Mouse (Mus musculus): ENCODE data around the gene Uty. TPM values are rescaled to one million over a fixed set of nuclear protein-coding genes. Genes with fewer than 3 reads are reported as not detected.

The Uty gene
- total and polyA plus RNA-seq, 3 experiments, result 7.4 to 115 (median 21.4) TPM

GRCm38 (mm10) chrY:1244421-1244820 is 1.1 kb downstream of the Uty start:
- peaks cover 2 to 5% of the 10 kb centered on the region in 2 experiments; a peak in 2 of 4 replicates for H3K4me1 ChIP-seq (ENCODE audit: control insufficient read depth in 1 of 2, insufficient read depth in 2 of 2, low read length in 2 of 2)
- no peak for TF ChIP-seq USF2 (IDR thresholded peaks at IDR 0.05; ENCODE audit: borderline replicate concordance in 1 of 2, insufficient read depth in 1 of 2, low read depth in 1 of 2, low read length in 2 of 2)
- no peak for TF ChIP-seq TAL1 (IDR thresholded peaks at IDR 0.05; ENCODE audit: low read length)
- no peak for TF ChIP-seq MYB (IDR thresholded peaks at IDR 0.05; ENCODE audit: low read depth, low read length)
- no peak for TF ChIP-seq GATA1 (IDR thresholded peaks at IDR 0.05; ENCODE audit: low read depth, low read length)
- peak; percentile 61 for DNase-seq (ENCODE audit: low read depth, low spot score)
- H3K36me3 ChIP-seq (ENCODE audit: control insufficient read depth in 1 of 2, insufficient read depth in 2 of 2, low read length in 2 of 2), result peaks cover 7 to 17% of the 10 kb centered on the region in 2 experiments; a peak in 3 of 4 replicates
- H3K9ac ChIP-seq (ENCODE audit: control insufficient read depth, low read depth, low read length, poor library complexity, severe bottlenecking), result peak overlapping the region; percentile 93
- peak overlapping the region; percentile 98 for H3K27ac ChIP-seq (ENCODE audit: control insufficient read depth, low read depth, low read length)
- H3K9me3 ChIP-seq (replicated peaks; ENCODE audit: insufficient read depth, low read length), result no peaks in the 10 kb centered on the region
- no peaks in the 10 kb centered on the region for H3K27me3 ChIP-seq (ENCODE audit: control insufficient read depth in 1 of 2, insufficient read depth in 2 of 2, low read length in 2 of 2)
- H3K4me3 ChIP-seq (ENCODE audit: control insufficient read depth in 1 of 2, insufficient read depth in 1 of 2, low read depth in 2 of 2, low read length in 2 of 2), result peak overlapping the region; percentile 89 to 95
- H3K79me2 ChIP-seq (ENCODE audit: control insufficient read depth, insufficient read depth, low read length, poor library complexity), result peaks cover 21% of the 10 kb centered on the region

DNA sequence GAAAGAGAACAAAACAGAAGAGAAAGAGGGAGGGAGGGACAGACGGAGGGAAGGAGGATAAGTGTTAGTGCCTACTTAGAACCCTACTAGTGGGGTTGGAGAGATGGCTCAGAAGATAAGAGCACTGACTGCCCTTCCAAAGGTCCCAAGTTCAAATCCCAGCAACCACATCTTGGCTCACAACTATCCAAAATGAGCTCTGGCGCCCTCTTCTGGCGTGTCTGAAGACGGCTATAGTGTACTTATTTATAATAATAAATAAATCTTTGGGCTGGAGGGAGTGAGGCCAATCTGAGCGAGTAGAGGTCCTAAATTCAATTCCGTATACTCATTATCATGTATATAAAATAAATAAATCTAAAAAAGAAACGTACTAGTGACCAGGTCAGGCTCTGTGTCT is 25.6 kb downstream of the Uty start:
- TF ChIP-seq TAL1 (IDR thresholded peaks at IDR 0.05; ENCODE audit: low read length), result no peak
- no peak for TF ChIP-seq POLR2AphosphoS2 (IDR thresholded peaks at IDR 0.05; ENCODE audit: low read length)
- Histone ChIP-seq H3K27me3 (ENCODE audit: control insufficient read depth in 1 of 2, insufficient read depth in 2 of 2, low read length in 2 of 2) (no peaks in the 10 kb centered on the region), H3K79me2 (ENCODE audit: control insufficient read depth, insufficient read depth, low read length, poor library complexity) (peaks cover 2% of the 10 kb centered on the region; the same call in 1 of the 2 replicates), H3K9me3 (replicated peaks; ENCODE audit: insufficient read depth, low read length) (no peaks in the 10 kb centered on the region), H3K36me3 (ENCODE audit: control insufficient read depth in 1 of 2, insufficient read depth in 2 of 2, low read length in 2 of 2) (peaks cover 2 to 30% of the 10 kb centered on the region in 2 experiments), H3K4me3 (ENCODE audit: control insufficient read depth in 1 of 2, insufficient read depth in 1 of 2, low read depth in 2 of 2, low read length in 2 of 2) (no peak overlapping the region), H3K4me1 (ENCODE audit: control insufficient read depth in 1 of 2, insufficient read depth in 2 of 2, low read length in 2 of 2) (peaks cover 0 to under 1% of the 10 kb centered on the region in 2 experiments; a peak in 1 of 4 replicates), H3K9ac (ENCODE audit: control insufficient read depth, low read depth, low read length, poor library complexity, severe bottlenecking) (no peak overlapping the region), H3K27ac (ENCODE audit: control insufficient read depth, low read depth, low read length) (no peak overlapping the region)
- DNase-seq (ENCODE audit: low read depth, low spot score), result peak; percentile 45

DNA sequence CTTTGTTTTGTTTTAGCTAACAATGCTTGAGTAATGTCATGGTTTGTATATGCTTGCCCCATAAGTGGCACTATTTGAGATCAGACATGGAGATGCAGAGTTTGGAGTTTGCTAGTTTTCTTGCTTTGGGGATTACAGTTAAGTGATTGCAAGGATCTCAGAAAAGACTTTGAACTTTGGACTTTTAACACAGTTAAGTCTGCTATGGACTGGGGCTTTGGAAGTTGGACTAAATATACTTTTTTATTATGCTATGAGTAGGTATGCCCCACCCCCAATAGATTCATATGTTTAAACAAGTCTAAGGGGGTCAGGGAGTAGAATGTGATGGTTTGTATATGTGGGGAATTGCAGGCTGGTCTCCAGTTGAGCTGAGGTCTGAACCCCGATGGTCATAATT is 67.1 kb downstream of the Uty start:
- Histone ChIP-seq H3K79me2 (ENCODE audit: control insufficient read depth, insufficient read depth, low read length, poor library complexity) (no peaks in the 10 kb centered on the region), H3K4me3 (ENCODE audit: control insufficient read depth in 1 of 2, insufficient read depth in 1 of 2, low read depth in 2 of 2, low read length in 2 of 2) (no peak overlapping the region), H3K27me3 (ENCODE audit: control insufficient read depth in 1 of 2, insufficient read depth in 2 of 2, low read length in 2 of 2) (no peaks in the 10 kb centered on the region), H3K36me3 (ENCODE audit: control insufficient read depth in 1 of 2, insufficient read depth in 2 of 2, low read length in 2 of 2) (peaks cover 0 to 19% of the 10 kb centered on the region in 2 experiments; a peak in 2 of 4 replicates), H3K4me1 (ENCODE audit: control insufficient read depth in 1 of 2, insufficient read depth in 2 of 2, low read length in 2 of 2) (no peaks in the 10 kb centered on the region), H3K9me3 (replicated peaks; ENCODE audit: insufficient read depth, low read length) (no peaks in the 10 kb centered on the region), H3K9ac (ENCODE audit: control insufficient read depth, low read depth, low read length, poor library complexity, severe bottlenecking) (no peak overlapping the region), H3K27ac (ENCODE audit: control insufficient read depth, low read depth, low read length) (no peak overlapping the region)
- TF ChIP-seq SMC3 (IDR thresholded peaks at IDR 0.05; ENCODE audit: low read depth, low read length) (no peak), RCOR1 (IDR thresholded peaks at IDR 0.05; ENCODE audit: low read depth, low read length) (no peak), TBP (IDR thresholded peaks at IDR 0.05; ENCODE audit: low read depth, low read length) (no peak), TAL1 (IDR thresholded peaks at IDR 0.05; ENCODE audit: low read length) (no peak), MAFK (IDR thresholded peaks at IDR 0.05; ENCODE audit: borderline replicate concordance, low read depth, low read length) (no peak), SIN3A (IDR thresholded peaks at IDR 0.05; ENCODE audit: low read length) (no peak), ZC3H11A (IDR thresholded peaks at IDR 0.05; ENCODE audit: low read depth, low read length) (no peak), NELFE (IDR thresholded peaks at IDR 0.05; ENCODE audit: low read depth, low read length) (no peak), MXI1 (IDR thresholded peaks at IDR 0.05; ENCODE audit: low read depth, low read length) (no peak), GABPA (IDR thresholded peaks at IDR 0.05; ENCODE audit: low read depth, low read length) (no peak), CTCF (IDR thresholded peaks at IDR 0.05 in 2 of 3, conservative IDR thresholded peaks at IDR 0.05 in 1 of 3; ENCODE audit: control insufficient read depth in 1 of 3, insufficient read depth in 1 of 3, low read depth in 2 of 3, low read length in 3 of 3, poor library complexity in 1 of 3, severe bottlenecking in 1 of 3) (no peak), MYC (IDR thresholded peaks at IDR 0.05; ENCODE audit: low read depth, low read length) (no peak), MYB (IDR thresholded peaks at IDR 0.05; ENCODE audit: low read depth, low read length) (no peak), EP300 (IDR thresholded peaks at IDR 0.05; ENCODE audit: low read depth in 1 of 2, low read length in 2 of 2) (no peak)
- no peak for DNase-seq (ENCODE audit: low read depth, low spot score)
